Mouse (Mus musculus) megakaryocyte progenitor cell, adult 5-6 weeks (primary cell): ENCODE data around the gene Comt. TPM values are rescaled to one million over a fixed set of nuclear protein-coding genes. Genes with fewer than 3 reads are reported as not detected.

Source experiments
- ATAC-seq: replicated peaks from 2 replicates; pipeline ENCODE4 v1.8.0; 2016; ENCODE audit warnings: mild to moderate bottlenecking, moderate TSS enrichment, inconsistent platforms; ENCODE audit not compliant: poor library complexity
- total RNA-seq, 2 experiments: library from RNA; stranded (forward) in 1 of 2; stranded (reverse) in 1 of 2; fragments of 157-497, 149-512 nt in 1 of 2; fragments of 200-1000 nt in 1 of 2; gene quantifications; 2 replicates each; pipeline versions ENCODE4 v1.2.3 to v1.2.4; 2015 to 2017

Comt gene
- total RNA-seq (2015): 42.8 and 55.1 TPM in 2 replicates
- total RNA-seq (2017): 42.3 and 47.1 TPM in 2 replicates

- ATAC-seq: no peak
Measured at GRCm38 (mm10) chr16:18426802-18427280, at the start of gene Comt. Comt (minus strand) TSS chr16:18426852.

GRCm38 (mm10) chr16:18474021-18474420, 47.4 kb upstream of the Comt start:
- no peak for ATAC-seq

- no peak for ATAC-seq
Measured at GRCm38 (mm10) chr16:18472976-18473375, 46.3 kb upstream of the Comt start.

GRCm38 (mm10) chr16:18472416-18472815, 45.8 kb upstream of the Comt start:
- no peak for ATAC-seq

GRCm38 (mm10) chr16:18471976-18472375, 45.3 kb upstream of the Comt start:
- ATAC-seq: no peak

GRCm38 (mm10) chr16:18471381-18471955, 44.8 kb upstream of the Comt start:
- no peak for ATAC-seq

- ATAC-seq: peak; percentile 46
Measured at GRCm38 (mm10) chr16:18470829-18471228, 44.2 kb upstream of the Comt start.

GRCm38 (mm10) chr16:18464271-18464670, 37.6 kb upstream of the Comt start:
- no peak for ATAC-seq

GRCm38 (mm10) chr16:18462598-18462997, 35.9 kb upstream of the Comt start:
- ATAC-seq: no peak

GRCm38 (mm10) chr16:18462031-18462430, 35.4 kb upstream of the Comt start:
- ATAC-seq: no peak

- no peak for ATAC-seq
Measured at GRCm38 (mm10) chr16:18460826-18461225, 34.2 kb upstream of the Comt start.

GRCm38 (mm10) chr16:18459955-18460370, 33.3 kb upstream of the Comt start:
- ATAC-seq: peak; percentile 85

- ATAC-seq: peak; percentile 18
Measured at GRCm38 (mm10) chr16:18459335-18459954, 32.8 kb upstream of the Comt start.

- ATAC-seq: no peak
Measured at GRCm38 (mm10) chr16:18458661-18459060, 32.0 kb upstream of the Comt start.

- no peak for ATAC-seq
Measured at GRCm38 (mm10) chr16:18455407-18455806, 28.8 kb upstream of the Comt start.

GRCm38 (mm10) chr16:18453846-18454245, 27.2 kb upstream of the Comt start:
- no peak for ATAC-seq

GRCm38 (mm10) chr16:18452361-18452862, 25.8 kb upstream of the Comt start:
- no peak for ATAC-seq

- ATAC-seq: no peak
Measured at GRCm38 (mm10) chr16:18451486-18452181, 25.0 kb upstream of the Comt start.

GRCm38 (mm10) chr16:18449005-18449404, 22.4 kb upstream of the Comt start:
- ATAC-seq: no peak

GRCm38 (mm10) chr16:18448104-18448503, 21.5 kb upstream of the Comt start:
- no peak for ATAC-seq

GRCm38 (mm10) chr16:18447243-18447642, 20.6 kb upstream of the Comt start:
- ATAC-seq: no peak

GRCm38 (mm10) chr16:18443385-18443841, 16.8 kb upstream of the Comt start:
- peak; percentile 99 for ATAC-seq
